Mouse (Mus musculus): ENCODE data around the gene Smg5.

Smg5 gene

GRCm38 (mm10) chr3:88395742-88396141 is 59.7 kb downstream of the Smg5 start:
- no peak for DNase-seq

GRCm38 (mm10) chr3:88398666-88399065 is 62.6 kb downstream of the Smg5 start:
- DNase-seq, result no peak

GRCm38 (mm10) chr3:88403522-88404230 is 67.6 kb downstream of the Smg5 start:
- no peak for DNase-seq

- peak; percentile 58 for DNase-seq
Measured at GRCm38 (mm10) chr3:88407090-88407489, 71.0 kb downstream of the Smg5 start.

- DNase-seq, result no peak
Measured at GRCm38 (mm10) chr3:88407529-88407928, 71.5 kb downstream of the Smg5 start.

- no peak for DNase-seq
Measured at GRCm38 (mm10) chr3:88408953-88409352, 72.9 kb downstream of the Smg5 start.

- peak; percentile 94 for DNase-seq
Measured at GRCm38 (mm10) chr3:88409741-88410644, 73.9 kb downstream of the Smg5 start, which contains the start of gene Pmf1. Gene Pmf1 (minus strand): TSS chr3:88410331.

GRCm38 (mm10) chr3:88410645-88411031 is 74.6 kb downstream of the Smg5 start:
- peak; percentile 36 for DNase-seq

- DNase-seq, result no peak
Measured at GRCm38 (mm10) chr3:88411681-88412080, 75.6 kb downstream of the Smg5 start.
